Mouse (Mus musculus): ENCODE data around the gene Larp6.

The Larp6 gene

DNA sequence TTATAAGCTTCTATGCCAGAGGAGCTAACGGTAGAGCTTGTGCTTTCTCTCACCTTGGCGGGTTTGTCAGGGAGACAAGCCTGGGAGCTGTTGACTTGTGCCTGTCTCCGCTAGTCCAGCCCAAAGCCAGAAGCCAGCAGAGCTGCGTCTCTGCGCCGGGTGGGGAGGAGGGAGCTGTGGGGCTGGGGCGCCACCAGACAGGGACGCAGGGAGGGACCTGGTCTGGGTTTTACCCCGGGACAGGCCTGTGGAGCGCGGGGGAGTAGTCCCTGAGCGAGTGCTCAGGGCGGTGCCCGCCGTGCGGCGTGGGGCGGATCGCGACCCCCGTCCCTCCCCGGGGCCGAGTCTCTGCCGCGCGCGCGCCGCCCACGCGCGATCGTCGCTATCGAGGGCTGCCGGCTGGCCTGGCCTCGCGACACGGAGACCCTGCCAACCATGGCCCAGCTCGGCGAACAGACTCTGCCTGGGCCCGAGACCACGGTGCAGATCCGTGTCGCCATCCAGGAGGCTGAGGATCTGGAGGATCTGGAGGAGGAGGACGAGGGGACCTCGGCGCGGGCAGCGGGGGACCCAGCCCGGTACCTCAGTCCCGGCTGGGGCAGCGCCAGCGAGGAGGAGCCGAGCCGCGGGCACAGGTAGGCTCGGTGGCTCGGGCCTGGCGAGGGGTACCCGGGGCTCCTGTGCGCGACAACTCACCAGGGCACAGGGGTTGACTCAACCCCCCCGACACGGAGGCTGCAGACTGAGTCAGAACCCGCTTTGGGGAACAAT is at the start of gene Larp6:
TSS of gene Larp6 (plus strand) at position 219 of the 771 bp plus-strand sequence.
- no peak for DNase-seq (ENCODE audit: low read depth)

DNA sequence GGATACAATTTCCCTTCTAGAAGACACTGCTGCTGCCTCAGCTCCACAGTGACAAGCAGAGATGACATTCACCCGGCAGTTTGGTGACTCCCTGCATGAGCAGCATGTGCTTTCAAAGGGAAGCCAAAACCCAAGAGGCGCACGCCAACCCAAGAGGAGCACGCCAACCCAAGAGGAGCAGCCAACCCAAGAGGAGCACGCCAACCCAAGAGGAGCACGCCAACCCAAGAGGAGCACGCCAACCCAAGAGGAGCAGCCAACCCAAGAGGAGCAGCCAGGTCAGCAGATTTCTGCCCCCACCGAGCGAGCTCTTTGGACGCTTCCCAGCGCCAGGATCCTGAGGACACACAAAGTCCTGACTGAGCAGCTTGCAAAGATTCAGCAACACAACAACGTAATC is 48.4 kb upstream of the Larp6 start:
- peak; percentile 33 for DNase-seq (ENCODE audit: low read depth)

- no peak for DNase-seq (ENCODE audit: low read depth)
Measured at GRCm38 (mm10) chr9:60664866-60665265, 47.9 kb upstream of the Larp6 start.

DNA sequence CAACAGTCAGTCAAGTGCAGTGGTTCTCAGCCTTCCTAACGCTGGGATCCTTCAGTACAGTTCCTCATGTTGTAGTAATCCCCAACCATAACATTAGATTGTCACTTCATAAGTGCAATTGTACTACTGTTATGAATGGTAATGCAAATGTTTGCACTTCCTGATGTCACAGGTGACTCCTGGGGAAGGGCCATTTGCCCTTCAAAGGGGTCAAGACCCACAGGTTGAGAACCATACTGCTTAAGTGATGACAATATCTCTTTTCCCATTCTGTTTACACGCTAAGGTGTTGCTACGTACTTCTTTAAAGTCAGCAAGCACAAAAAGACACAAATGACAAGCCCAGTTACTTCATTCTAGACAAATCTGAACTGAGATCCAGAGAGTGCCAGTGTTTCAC is 47.3 kb upstream of the Larp6 start:
- DNase-seq (ENCODE audit: low read depth), result no peak

DNA sequence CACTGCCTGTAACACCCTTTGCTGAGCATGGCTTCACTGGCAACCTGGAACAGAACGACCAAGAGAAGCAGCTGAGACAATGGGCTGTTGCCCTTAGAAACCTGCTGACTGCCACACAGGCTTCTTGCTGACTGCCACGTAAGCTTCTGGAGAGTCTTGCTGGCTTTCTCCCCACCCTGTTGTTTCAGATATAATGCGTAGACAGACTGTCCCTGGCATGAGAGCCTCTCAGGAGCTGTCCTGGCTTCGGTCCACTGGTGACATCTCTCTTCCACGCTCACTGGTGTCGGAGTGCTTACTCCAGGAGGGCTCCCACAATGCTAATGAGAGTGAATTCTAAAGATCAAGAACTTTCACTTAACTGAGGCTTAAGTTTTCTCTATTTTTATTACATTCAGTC is 43.9 kb upstream of the Larp6 start:
- DNase-seq (ENCODE audit: low read depth), result no peak

DNA sequence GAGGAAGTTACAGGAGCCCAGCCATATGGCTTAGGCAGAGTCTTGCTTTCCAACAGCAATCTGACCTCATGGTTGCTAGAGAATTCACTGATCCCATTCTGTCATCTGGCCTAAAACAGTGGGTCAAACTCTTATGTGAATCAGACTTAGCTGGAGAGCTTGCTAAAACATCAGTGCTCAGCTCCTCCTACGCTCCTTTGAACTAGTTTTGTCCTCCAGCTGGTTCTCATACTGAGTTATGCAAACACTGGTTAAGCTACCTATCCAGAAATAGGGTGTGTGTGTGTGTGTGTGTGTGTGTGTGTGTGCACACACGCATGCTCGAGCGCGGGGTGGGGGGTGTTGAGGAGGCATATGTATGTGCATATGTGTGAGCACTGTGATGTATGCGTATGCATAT is 40.2 kb upstream of the Larp6 start:
- DNase-seq (ENCODE audit: low read depth), result no peak

GRCm38 (mm10) chr9:60674780-60675179 is 38.0 kb upstream of the Larp6 start:
- no peak for DNase-seq (ENCODE audit: low read depth)

DNA sequence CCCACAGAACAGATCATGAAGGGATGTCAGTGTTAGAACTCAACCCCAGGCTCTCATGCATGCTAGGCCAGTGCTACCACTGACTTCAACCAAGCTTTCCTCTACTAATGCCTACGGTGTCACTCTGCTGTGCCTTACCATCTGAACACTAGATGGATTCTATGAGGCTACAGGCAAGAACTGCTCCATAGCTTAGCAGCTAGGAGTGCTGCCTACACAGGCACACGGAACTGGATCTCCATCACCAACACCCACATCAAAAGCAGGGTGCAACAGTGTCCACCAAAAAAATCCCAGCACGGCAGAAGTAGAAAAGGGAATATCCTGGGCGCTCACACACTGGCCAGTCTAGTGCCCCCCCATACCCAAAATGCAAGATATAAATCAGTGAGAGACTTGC is 36.4 kb upstream of the Larp6 start:
- DNase-seq (ENCODE audit: low read depth), result no peak

DNA sequence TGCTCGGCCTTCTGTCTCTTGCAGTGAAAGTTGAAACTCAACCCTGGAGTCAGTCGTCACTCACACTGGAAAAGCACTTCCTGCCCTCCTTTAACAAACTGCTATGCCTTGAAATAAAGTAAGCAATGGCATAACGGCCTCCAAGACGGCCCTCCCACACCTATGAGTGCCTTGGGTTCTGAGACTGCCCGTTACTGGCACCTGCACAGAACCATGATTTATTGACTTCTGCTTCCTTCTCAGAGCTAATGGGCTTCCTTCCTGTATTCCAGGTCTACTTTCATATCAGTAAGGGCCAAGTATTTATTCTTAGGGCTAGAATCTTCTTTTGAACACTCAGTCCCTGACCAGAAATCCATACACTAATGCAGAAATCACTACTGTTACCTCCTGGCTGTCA is 33.9 kb upstream of the Larp6 start:
- DNase-seq (ENCODE audit: low read depth), result no peak

DNA sequence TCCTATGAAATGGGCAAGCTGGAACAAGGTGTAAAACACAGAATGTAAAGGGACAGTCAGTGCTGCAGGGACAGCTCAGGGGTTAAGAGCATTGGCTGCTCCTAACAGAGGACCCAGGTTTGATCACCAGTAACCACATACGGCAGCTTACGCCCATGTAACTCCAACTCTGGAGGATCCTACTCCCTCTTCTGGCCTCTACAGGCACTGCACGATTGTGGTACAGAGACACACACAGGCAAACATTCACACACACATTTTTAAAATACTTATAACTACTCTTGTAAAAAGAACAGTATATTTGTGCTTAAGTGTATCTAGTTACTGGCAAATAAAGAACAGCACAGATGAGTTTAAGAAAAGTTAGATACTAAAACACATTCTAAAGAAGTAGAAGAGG is 31.8 kb upstream of the Larp6 start:
- DNase-seq (ENCODE audit: low read depth), result no peak

DNA sequence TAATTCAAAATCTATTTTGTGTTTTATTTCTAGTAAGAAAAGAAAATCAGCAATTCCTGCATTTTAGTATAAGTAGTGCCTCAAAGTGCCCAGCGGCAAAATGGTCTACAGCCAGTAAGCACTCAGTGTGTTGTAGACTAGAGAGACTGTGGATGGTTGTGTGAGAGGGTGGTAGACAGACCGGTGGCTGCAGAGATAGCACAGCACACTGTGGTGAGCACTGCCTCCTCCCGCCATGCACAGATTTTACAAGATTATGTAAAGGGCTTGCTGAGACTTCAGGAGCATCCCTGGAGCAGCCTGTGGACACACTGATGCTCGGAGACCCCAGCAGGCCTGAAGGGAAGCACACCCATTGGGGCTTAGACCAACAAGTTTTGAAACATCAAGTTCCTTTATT is 30.0 kb upstream of the Larp6 start:
- DNase-seq (ENCODE audit: low read depth), result no peak

DNA sequence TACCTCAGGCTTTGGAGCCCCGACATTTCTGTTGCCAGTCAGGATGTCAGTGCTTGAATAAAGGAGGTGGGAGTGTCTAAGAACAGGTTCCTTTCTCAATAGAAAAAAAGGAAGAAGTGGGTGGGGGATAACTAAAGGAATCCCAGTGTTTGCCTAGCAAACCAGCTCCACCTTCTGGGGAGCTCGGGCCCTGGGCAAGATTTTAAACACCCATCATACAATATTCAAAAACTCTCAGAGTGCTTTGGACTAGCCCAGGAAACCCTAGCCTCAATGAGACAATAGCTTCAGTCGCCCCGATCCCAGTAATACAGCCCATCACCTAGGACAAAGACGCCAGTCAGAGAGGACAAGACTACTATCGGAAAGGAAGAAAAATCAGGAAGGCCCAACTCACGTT is 25.4 kb upstream of the Larp6 start:
- DNase-seq (ENCODE audit: low read depth), result no peak

- DNase-seq (ENCODE audit: low read depth), result peak; percentile 65
Measured at GRCm38 (mm10) chr9:60687891-60688324, 24.9 kb upstream of the Larp6 start, which contains the start of gene Lrrc49. Lrrc49 (minus strand) TSS chr9:60688158.

GRCm38 (mm10) chr9:60692624-60693023 is 20.2 kb upstream of the Larp6 start:
- DNase-seq (ENCODE audit: low read depth), result no peak

DNA sequence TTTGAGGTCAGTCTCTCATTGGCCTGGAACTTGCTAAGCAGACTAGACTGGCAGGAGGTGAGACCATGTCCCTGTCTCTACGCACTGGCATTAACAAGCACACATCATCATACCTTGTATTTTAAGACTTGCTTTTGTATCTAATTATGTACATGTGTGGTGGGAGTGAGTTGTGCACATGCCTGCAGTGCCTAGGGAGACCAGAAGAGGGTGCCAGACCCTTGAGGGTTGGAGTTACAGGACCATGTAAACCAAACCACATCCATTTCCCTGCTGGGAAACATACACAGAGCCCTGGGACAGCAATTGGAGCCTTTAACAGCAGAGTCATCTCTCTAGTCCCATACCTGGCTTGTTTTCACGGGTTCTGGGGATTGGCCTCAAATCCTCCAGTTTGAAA is 18.8 kb upstream of the Larp6 start:
- DNase-seq (ENCODE audit: low read depth), result no peak

DNA sequence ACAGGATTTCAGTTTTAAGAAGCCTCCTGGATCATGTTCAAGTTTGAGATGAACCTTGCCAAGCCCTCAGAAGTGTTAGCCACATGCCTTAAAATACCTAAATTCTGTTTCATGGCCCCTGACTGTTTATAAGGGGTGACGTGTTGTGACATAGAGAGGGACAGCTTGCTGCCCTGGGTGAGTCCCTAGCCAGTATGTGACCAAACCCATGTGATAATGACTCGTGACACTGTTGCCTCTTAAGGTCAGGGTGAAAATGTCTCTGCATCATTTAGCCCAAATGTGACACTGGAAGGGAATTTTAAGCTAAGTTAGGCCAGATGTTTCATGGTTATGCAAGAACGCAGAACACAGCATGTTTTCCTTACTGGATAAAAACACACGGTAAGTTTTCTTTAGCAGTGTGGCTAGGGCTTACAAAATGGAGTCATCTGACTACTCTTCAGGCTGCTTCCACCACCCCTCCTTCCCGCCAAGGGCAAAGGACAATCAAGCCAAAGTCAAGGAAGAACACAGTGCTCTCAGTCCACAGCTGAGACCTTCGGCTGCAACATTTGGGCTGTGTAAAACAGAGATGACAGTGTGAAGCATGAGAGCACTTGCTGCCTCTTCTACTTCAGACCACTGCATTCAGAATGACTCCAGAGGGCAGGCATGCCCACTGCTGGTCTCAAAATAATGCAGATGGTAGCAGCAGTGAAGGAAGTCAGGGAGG is 16.4 kb upstream of the Larp6 start:
- DNase-seq (ENCODE audit: low read depth), result peak; percentile 66

GRCm38 (mm10) chr9:60699581-60700231 is 13.1 kb upstream of the Larp6 start:
- DNase-seq (ENCODE audit: low read depth), result no peak

DNA sequence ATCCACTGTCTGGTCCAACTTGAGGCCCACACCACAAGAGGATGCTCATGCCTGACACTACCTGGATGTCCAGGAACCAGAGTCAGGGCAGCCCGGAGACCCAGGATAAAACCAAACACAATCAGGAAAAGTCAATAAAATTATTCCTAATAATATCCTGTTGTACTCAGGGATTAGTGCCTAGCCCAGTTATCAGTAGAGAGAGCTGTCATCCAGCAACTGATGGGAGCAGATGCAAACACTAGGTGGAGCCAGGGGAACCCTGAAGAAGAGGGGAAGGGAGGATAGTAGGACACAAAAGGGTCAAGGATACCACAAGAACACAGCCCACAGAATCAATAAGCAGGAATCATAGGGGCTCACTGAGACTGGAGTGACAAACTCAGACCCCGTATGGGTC is 5.2 kb upstream of the Larp6 start:
- no peak for DNase-seq (ENCODE audit: low read depth)

DNA sequence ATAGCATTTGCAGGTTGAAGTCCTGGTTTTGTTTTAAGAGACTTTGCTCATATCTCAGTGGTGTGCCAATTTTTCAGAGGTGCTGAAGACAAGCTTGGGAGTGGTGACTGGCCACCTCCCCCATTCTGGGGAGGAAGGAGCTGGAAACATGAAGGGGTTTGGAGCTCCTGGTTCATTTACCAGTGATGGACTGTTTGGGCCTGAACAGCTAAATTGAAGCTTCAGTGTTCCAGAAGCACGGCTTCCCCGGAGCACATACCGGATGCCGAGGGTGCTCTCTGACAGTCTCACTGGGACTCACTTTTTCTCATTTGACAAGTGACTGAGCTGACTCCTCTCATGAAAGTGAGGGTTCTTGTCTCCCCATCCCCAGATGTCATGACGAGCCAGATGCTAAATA is 4.2 kb upstream of the Larp6 start:
- no peak for DNase-seq (ENCODE audit: low read depth)

DNA sequence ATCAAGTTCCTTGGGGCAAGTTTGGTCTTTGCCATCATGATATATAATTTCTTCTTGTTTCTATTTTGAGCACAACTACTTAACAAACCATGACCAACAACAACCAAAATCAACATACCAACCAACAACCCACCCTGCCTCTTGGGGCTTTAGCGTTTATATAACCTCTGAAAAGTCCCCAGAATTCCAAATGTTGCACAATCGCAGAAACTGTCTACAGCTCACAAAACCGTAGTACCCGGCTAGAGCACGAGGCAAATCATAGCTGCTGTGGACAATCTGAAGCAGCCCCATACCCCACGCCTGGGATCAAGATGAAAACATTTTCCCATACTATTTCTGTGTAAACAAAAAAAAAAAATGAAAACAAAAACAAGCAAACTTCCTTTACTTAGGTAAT is 3.1 kb upstream of the Larp6 start:
- no peak for DNase-seq (ENCODE audit: low read depth)

- no peak for DNase-seq (ENCODE audit: low read depth)
Measured at GRCm38 (mm10) chr9:60712011-60712410, 778 bp upstream of the Larp6 start.

DNA sequence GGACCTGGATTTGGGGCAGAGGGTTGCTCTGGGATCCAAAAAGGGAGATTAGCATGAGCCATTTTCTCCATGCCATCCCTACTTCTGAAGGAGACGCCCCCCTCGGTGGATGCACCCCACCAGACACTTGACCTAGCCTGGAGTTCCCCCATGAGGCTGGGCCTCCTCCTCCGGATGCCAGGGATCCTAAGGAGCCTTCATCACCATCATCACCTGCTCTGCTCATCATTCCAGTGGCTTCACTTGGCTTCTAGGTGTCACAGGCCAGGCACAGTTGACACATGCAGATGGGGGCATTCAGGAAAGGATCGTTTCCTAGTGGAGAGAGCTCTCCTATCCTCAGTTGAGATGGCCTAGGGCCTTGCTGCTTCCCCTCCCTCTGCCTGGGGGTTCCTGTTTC is 827 bp downstream of the Larp6 start:
- no peak for DNase-seq (ENCODE audit: low read depth)

GRCm38 (mm10) chr9:60714191-60714590 is 1.4 kb downstream of the Larp6 start:
- DNase-seq (ENCODE audit: low read depth), result no peak
